Mouse (Mus musculus): ENCODE measurements around the gene Golt1b. TPM values are rescaled to one million over a fixed set of nuclear protein-coding genes. Genes with fewer than 3 reads are reported as not detected.
"Not testable (repeated sequence)": the region's sequence is repeated elsewhere in the genome, so short reads cannot be mapped to it uniquely, and the experiment has no call there.

Gene Golt1b
- 10 to 100 TPM; 32.5 to 35.0 TPM for total RNA-seq (2021)
- long read RNA-seq, experiment 1, transcript Golt1b-201 (5 exons, 2,818 nt) = major isoform, 57 of 64 reads
- long read RNA-seq, experiment 1, partial matches to known transcripts = 0 of 64 reads
- long read RNA-seq, experiment 1, other reads (novel, unspliced or antisense) = 3 of 64 reads
- long read RNA-seq, experiment 2, transcript Golt1b-201 (5 exons, 2,818 nt) = major isoform, 31 of 34 reads
- long read RNA-seq, experiment 2, partial matches to known transcripts = 1 of 34 reads
- long read RNA-seq, experiment 2, other reads (novel, unspliced or antisense) = 2 of 34 reads

DNA sequence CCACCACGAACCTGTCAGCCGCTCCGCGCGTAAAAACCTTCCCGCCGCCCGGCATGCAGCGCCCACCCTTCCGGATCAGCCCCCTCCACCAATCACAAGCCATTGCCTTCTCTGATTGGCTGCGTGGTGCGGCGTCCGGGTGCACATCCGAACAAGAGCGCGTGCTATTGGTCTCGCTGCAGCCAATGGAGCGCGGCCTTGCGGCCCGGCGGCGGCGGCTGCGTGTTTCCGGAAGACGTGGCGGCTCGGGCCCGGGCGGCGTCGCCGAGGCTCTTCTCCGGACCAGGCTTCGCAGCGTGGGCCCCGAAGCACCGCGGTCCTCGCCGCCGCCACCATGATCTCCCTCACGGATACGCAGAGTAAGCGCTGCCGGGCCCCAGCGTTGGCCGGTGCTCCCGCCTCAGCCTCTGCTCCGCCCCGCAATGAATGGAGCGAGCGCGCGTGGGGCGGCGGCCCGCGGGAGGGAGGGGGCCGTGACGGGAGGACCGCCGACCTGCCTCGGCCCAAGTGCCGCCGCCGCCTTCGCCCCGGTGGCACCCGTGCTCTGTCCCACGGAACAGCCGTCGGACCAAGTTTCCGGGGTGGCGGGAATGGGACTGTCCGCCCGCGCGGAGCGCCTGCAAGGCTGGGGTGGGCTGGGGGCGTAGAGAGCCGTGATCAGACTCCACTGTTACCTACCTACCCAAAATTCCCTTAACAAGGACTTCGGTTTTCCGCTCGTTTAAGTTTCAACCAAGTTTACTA is at the start of gene Golt1b, which contains the start of gene Recql:
Gene Golt1b, plus strand, starts transcription at position 211 of the 744 bp plus-strand sequence.
Gene Recql, minus strand, starts transcription at position 77 of the 744 bp plus-strand sequence.
- DNase-seq = peak; percentile 99

DNA sequence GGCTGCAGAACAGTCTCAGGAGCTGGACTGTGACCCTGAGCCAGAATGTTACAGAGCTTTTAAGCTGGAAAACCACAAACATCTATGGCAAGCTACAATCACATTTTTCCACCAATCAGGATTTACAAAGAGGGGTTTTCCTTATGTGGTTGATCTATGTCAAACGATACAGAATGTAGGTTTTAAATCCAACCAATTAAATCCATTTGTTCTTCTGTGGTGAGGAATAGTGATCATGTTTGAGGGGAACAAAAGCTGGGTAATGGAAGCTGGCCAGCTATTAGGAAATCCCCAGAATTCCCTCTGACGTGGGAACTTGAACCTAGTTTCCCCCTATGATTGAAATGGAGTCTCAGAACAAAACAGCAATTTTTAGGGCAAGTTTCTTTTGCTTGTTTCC is 48.1 kb upstream of the Golt1b start:
- DNase-seq = no peak

DNA sequence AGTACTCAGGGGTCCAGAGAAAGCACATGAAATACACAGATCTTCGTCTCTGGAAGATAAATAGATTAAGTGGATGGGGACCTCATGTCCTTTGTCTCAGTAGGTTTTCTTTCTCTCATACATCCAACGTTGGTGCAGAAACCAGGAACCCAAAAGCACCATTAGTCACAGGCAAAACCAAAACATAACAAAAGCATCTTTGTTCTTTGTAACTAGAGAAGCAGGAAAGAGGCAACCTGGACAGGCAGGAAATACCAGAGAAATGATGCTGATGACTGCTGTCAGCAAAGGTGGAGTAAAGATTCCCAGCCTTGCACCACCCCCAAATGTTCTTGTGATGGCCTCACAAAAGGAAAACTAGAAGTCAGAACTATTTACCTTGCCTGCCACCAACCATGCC is 47.4 kb upstream of the Golt1b start:
- DNase-seq = no peak

DNA sequence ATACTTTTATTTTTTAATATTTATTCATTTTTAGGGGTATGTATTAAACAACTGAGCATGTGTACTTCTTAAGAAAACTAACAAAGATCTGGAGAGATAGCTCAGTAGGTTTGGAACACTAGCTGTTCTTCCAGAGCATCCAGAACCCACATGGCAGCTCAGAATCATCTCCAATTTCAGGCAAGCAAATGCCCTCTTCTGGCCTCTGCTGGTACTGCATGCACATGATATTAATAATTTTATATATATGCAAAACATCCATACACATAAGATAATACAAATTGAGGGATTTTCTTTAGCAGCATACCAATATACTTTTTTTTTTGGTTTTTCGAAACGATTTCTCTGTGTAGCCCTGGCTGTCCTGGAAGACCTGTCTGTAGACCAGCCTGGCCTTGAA is 43.5 kb upstream of the Golt1b start:
- DNase-seq = peak; percentile 49

DNA sequence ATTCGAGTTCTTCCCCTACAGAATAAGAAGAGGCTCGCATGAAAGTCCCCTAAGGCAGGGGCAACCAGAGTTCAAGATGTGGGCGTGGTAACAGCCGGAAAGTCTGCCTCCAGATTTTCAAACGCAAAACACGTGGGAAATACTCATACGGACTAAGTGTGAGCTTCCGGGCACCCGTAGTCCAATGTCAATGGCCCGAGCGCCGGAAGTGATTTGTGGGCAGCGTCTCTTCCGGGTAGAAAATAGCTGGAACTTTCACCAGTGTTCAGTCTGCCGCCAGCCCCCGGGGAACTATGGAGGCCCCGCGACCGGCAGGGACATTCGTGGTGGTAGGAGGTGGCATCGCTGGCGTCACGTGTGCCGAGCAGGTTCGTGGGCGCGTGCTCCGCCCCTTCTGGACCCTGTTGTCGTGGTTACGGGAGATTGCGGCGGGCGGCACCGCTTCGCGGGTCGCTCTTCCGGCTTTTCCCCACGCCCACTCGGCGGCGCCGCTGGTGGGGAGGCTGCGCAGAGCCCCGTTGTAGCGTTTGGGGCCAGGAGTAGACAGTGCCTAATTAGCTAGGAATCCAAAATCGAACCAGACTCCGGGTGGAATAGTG is 41.5 kb upstream of the Golt1b start, which contains the start of gene Pyroxd1:
Gene Pyroxd1, plus strand, starts transcription at position 215 of the 599 bp plus-strand sequence.
- peak; percentile 85 for DNase-seq

DNA sequence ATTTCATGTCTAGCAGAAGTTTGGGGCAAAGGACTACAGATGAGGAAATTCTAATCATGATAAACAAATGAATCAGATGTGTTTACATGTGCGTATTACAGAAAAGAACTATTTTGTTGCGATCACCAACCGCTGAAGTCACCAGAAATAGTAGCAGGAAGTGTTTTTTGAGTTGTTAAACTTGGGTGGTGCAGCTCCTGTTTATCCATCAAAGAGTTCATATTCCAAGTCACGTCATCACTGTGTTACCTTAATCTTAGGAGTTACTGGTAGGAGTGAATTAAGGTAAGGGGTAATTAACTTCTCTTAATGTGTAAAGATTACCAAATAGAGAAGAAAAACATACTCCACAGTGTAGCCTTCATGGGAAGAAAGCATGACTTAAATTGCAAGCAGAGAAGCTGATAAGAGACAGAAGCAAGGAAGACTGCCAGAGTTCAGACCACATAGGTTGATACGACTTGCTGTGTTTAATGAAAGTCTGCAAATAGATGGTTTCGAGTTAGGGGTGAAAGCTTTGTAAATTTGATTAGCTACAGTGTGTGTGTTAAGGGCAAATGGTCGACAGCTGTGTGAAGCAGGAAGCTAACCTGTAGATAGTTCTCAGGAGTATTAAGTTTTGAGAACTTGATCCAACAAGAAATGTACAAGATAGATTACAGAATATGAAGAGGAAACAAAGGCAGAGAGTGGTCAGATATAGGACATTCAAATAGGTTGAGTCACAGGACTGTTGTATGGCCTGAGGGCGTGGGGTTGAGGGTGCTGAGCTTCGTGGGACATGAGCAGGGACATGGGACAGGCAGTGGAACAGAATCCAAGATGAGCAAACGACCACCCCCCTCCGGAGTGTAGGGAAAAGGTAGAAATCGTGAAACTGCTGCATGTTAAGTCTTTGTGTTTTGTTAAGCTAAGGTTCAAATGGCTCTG is 40.6 kb upstream of the Golt1b start:
- no peak for DNase-seq

DNA sequence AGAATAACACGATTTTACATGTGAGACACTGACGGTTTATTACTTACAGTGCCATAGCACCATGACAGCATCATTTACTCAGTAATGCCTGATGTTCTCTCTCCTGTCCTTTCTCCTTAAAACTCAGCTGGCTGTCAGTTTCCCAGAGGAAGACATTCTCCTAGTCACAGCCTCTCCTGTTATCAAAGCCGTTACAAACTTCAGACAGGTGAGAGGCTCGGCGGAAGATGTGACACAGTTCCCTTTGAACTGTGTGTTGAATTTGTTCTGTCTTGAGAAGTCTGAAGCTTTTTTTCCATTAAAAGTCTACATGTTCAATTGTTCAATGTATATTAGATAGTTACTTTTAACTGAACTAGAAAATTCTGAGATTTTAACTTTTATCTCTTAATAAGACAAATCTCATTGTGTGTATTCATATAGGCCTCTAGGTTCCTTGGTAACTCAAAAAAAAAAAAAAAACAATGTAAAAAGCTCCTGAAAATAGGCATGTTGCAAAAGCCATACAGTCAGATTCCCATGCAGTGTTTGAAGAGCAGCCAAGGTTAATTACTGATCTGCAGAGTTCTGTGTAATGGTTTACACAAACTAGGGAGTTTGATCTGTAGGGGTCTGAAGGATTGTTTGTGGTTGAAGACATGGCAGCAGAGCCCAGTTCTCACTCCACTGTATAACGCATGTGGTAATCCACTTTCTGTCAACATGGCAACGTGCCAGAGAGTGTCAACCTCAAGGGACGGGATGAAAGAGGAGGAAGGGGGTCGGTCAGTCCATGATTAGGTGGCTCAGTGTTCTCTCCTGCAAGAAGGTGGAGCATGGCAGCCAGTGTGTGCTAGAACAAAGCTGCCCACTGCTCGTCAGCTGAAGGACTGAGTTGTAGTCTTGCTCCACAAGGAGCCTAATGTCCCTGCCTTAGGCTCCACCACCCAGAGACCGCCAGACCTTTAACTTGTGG is 39.3 kb upstream of the Golt1b start:
- DNase-seq = no peak

DNA sequence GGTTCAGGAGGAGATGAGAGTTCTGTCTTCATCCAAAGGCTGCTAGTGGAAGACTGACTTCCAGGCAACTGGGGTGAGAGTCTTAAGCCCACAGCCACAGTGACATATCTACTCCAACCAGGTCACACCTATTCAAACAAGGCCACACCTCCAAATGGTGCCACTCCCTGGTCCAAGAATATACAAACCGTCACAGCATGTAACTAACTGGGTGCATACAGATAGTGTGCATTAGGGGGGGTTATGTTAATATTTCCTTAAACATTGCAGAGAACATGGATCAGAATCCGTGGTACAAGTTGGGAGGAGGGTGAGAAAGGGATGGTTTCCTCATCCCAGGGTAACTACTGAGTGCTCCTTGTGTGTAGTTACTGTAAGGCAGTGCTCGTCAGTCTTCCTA is 34.9 kb upstream of the Golt1b start:
- not testable (repeated sequence) for DNase-seq

DNA sequence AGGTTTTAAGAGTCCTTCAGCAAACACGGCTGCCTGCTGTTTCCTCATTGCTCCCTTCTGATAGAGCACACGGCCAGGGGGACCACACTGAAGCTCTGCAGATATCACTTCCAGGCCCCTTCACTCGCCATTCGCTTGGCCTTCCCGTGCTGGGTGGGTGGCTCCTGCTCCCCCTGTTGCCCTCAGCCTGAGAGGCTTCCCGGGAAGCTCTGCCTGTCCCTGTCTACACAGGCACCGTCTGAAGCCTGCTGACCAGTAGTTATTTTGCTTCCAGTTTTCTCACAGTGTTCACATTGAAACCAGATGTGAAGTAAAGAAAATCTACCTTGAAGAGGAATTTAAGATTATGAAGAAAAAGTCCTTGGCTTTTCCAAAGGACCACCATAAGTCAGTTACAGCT is 29.9 kb upstream of the Golt1b start:
- DNase-seq = no peak

DNA sequence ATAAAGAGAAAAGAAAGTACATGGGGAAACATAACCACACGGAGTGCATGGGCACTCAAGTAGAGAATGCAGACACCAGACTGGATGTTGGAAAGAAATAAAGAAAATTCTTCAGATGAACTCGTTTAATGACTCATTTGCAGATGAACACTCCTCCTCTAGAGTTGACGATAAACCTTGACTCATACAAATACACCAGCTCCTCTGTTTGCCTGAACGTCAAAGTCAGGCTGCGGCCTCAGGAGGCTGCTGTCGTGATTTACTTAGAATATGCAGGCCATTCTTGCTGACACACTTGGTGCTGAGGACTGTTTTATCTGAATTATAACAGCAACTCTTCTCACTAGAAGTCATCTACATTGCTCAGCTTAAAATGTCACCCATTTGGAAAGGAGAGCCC is 25.0 kb upstream of the Golt1b start:
- no peak for DNase-seq

DNA sequence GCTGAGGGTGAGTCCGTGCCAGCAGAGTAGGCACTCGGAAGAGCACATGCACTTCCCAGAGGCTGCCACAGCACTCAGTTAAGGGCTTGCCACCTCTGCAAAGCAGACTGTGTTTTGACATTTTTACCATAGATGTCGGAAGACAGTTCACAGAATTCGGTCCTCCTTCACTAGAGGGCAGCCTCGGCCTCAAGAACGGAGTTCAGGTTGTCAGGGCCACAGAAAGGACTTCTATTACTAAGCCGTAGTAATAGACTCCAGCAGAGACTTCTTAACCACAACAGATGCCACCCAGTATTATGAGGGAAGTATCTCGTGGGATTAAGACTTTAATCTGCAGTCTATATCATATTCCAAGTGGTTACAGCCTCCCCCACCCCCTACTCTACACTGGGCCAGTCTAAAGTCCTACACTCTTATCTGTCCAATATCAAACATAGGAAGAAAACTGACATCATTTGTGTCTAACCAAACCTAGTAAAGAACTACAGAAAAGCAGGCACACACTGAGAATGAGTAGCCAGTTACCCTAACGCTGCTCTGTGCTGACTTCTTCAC is 23.9 kb upstream of the Golt1b start:
- peak; percentile 24 for DNase-seq

DNA sequence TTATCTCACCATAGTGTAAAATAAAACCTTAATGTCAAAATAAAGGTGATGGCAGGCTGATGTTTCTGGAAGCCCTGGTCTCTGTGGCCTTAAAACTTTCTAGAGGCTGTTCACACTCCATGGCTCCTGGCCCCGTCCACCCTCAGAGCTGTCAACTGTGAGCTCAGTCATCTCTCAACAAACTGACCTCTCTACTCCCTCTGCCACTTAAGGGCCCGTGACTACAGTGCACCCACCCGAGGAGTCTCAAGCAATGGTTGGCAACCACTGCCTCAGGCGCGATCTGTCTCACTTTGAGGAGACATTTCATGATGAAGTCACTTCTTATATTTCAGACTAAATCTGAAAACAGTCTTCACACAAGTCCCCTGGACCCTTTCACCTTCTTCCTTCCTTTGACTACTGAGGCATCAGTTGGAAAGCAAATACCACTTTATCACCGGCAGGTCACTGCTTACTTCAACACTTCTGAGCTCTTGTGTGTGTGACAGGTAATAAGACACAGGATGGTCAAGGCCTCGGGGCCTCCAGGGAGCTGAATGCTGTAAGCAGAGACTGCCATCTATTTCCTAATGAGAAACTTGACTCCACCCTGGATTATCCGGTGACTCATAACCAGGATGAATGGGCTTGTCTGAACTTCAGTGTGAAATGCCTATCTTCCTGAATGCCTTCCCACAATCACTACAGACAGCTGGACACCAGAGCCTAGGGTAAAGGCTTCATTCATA is 21.1 kb upstream of the Golt1b start:
- no peak for DNase-seq

DNA sequence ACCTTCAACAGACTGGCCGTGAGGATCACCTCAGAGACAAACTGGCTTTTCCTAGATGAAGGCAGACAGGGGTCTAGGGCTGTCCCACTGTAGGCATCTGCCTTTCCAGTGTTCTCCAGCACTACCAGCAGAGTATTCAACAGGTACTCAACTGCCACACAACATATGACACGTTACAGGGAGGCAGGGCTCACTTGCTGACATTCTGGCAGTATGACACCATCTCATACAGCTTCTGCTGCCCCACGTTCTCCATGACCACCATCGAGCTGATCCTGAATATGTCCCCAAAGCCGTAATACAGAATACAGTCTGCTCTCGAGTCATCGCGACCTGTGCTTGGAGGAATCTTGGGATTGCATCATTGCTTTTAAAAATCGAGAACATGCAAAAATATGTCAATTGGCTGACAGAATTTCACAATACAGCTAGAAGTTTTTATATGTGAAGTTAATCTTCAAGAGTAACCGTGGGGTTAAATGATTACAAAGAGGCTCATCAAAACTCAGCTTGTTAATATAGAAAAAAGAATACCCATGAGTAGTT is 20.5 kb upstream of the Golt1b start:
- no peak for DNase-seq

DNA sequence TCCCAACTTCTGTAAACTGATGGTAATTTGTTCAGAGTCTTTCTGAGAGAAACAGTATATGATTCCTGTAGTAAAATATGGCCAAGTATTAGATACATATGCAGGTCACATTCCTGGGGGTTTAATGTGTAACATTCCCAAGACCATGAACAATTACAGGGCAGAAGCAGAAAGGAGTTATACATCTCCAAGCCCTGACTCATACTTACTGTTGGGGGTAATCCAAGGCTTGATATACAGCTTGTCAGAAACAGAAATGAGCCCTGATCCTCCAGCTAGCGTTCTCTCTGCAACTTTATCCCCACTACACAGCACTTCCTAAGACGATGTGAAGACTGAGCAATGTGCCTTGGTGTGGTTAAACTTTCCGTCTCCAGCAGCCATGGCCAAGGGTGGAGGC is 19.5 kb upstream of the Golt1b start:
- no peak for DNase-seq

DNA sequence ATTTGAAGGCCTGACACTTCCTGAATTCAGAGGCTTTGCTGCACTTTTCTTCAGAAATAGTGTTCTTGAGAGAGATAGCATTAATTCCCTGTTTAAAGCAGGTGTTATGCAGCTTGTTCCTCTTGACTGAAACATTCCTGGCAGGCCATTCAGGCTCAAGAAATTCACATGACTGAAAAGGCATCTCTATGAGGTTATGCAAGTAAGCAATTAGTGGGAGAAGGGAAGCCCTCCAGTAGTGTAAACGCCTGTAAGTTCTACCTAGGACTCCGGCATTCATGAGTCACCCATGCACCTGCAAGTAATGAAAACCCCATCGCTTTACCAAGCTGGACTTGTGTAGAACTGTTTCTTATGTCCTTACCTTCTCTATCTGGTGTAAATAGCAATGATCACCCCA is 17.5 kb upstream of the Golt1b start:
- DNase-seq = no peak

DNA sequence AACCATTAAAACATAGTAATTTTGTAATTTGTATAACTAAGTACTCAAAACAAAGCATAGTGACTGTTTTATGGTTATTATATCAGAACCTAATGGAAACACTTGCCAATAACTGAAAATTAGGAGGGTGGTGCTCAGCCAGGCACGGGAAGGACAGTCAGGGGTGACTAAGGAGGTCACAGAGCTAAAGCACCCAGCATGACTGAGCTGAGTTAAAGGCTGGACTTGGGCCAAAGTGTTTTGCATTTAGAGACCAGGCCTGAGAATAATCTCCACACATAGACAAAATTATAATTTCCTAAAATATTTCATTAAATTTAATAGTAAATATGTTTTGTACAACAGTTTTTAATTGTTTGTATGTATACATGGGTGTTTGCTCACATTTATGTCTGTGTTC is 9.9 kb upstream of the Golt1b start:
- DNase-seq = no peak

DNA sequence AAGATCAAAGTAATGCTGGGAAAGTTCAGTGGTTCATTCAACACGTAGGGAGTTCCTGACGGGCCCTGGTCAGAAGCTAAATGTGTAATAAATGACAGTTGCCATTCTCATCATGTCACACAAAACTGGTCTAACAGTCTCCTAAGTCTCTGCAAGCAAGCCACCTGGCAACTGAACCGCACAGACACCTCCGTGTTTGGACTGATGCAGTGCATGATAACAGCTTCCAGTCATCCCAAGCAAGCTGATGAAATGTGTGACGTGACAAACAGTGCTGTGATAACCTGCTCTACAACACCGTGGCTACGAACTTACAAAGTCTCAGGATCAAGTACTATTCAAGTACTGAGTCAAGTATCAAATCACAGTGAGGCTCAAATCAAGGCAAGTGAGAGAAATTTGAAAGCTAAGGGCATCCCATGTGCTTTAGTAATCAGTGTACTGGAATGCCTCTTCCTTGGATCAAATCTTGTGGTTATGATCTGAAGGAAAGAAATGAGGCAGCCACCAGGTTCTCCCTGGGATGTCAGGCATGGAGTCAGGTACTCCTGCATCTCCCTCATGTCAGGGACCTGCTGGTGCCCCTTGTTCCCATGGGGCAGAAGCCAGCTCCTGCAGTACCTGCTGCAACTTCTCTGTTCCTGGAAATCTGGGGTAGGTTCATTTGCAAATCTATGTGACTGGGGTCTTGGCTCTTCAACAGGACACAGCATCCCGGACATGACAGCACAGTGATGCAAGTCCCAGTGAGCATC is 8.3 kb upstream of the Golt1b start:
- DNase-seq = no peak

DNA sequence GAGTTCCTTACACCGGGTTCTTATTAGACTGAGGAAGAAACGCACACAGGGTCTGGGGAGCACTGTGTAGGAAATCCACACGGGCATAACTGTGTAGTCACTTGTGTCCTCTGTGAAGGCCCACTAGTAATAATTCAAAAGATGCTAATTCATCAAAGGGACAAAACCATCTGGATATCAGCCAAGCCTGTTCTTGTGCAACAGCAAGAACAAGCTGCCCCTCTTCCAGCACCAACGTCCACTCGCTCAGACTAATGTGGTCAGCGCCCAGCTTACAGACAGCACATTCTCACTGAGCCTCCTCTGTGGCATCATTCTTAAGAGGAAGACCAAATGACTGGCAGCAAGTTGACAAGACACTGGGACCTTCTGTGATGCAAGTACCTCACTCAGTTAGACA is 7.1 kb upstream of the Golt1b start:
- DNase-seq = peak; percentile 26

DNA sequence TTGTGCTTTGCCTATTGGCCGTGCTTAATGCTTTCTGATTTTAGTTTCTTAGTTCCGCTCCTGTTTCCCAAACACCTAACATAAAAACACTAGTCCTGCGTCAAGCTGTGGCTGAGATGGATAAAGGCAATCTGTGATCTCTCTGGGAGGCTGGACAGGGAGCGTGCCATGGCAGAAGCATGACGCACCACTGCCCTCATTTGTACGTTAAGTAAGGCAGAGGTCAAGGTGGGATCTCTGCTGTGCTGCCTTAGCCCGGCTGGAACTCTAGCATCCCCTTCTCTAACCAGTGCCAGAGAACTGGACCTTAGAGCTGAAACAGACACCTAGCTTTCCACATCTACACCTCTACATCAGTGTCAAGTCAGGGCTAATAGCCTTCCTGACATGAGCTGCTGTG is 5.4 kb upstream of the Golt1b start:
- no peak for DNase-seq

Data from adrenal gland, postnatal 10 days (tissue).